Mouse (Mus musculus) olfactory bulb, adult 2 months (tissue): ENCODE data around the gene Galntl6.

Source experiments
- CTCF ChIP-seq: fragments of 200-500 bp; IDR thresholded peaks from 2 replicates; pipeline ENCODE4 v1.5.1; 2012; ENCODE audit warnings: low read depth, mild to moderate bottlenecking, low read length, moderate library complexity; ENCODE audit not compliant: insufficient read depth
- POLR2A ChIP-seq: fragments of 200-500 bp; IDR thresholded peaks from 2 replicates; pipeline ENCODE4 v1.6.1; 2012; ENCODE audit warnings: mild to moderate bottlenecking, low read depth, low read length, moderate library complexity; ENCODE audit not compliant: insufficient read depth

DNA sequence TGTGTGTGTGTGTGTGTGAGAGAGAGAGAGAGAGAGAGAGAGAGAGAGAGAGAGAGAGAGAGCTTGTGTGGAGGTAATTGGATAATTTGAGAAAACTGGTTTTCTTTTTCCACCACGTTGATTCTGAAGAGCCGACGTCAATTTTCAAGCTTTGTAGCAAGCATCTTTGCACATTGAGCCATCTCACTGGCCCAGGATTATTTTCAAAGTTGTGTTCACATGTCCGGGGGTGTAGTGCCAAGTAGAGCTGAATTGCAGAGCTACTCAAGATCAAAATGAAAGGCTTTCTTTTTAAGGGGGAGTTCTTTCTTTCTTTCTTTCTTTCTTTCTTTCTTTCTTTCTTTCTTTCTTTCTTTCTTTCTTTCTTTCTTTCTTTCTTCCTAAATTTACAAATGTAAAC, 1022.3 kb downstream of the Galntl6 start:
- TF ChIP-seq CTCF (no peak), POLR2A (no peak)
